Mouse (Mus musculus): ENCODE data around the gene Zfp988. TPM values are rescaled to one million over a fixed set of nuclear protein-coding genes. Genes with fewer than 3 reads are reported as not detected.
"Not testable (repeated sequence)": the region's sequence is repeated elsewhere in the genome, so short reads cannot be mapped to it uniquely, and the experiment has no call there.

Gene Zfp988
- polyA plus RNA-seq, 2 experiments = 0.14 TPM; not detected in 1

GRCm38 (mm10) chr4:147280406-147280805 lies 25.1 kb upstream of the Zfp988 start:
- not testable (repeated sequence) for H3K9me3 ChIP-seq (ENCODE audit: control insufficient read depth, low read length); H3K36me3 ChIP-seq (replicated peaks; ENCODE audit: control insufficient read depth, insufficient read depth, low read depth); H3K4me2 ChIP-seq (ENCODE audit: low read depth); ATAC-seq (ENCODE audit: insufficient read depth); H3K27ac ChIP-seq; H3K27me3 ChIP-seq (ENCODE audit: control insufficient read depth, insufficient read depth, low read length); H3K4me3 ChIP-seq (ENCODE audit: insufficient read depth in 1 of 2, low read depth in 2 of 2, low read length in 2 of 2); H3K9ac ChIP-seq (replicated peaks); H3K4me1 ChIP-seq (replicated peaks; ENCODE audit: control insufficient read depth in 2 of 2, insufficient read depth in 2 of 2, low read length in 1 of 2); DNase-seq (ENCODE audit: low read depth in 3 of 3, low spot score in 3 of 3)
- 49% methylated on average over 2 of the region's 2 CpGs for WGBS (ENCODE audit: insufficient replicate concordance)

- not testable (repeated sequence) for H3K4me1 ChIP-seq (replicated peaks; ENCODE audit: control insufficient read depth in 2 of 2, insufficient read depth in 2 of 2, low read length in 1 of 2); H3K36me3 ChIP-seq (replicated peaks; ENCODE audit: control insufficient read depth, insufficient read depth, low read depth); DNase-seq (ENCODE audit: low read depth in 3 of 3, low spot score in 3 of 3); H3K9ac ChIP-seq (replicated peaks); H3K9me3 ChIP-seq (ENCODE audit: control insufficient read depth, low read length); H3K4me2 ChIP-seq (ENCODE audit: low read depth); H3K27me3 ChIP-seq (ENCODE audit: control insufficient read depth, insufficient read depth, low read length); H3K4me3 ChIP-seq (ENCODE audit: insufficient read depth in 1 of 2, low read depth in 2 of 2, low read length in 2 of 2); H3K27ac ChIP-seq; ATAC-seq (ENCODE audit: insufficient read depth)
- WGBS (ENCODE audit: insufficient replicate concordance) = 35% methylated on average over 3 of the region's 3 CpGs
Observed at GRCm38 (mm10) chr4:147298585-147298984, 6.9 kb upstream of the Zfp988 start.

GRCm38 (mm10) chr4:147302375-147302774 lies 3.1 kb upstream of the Zfp988 start:
- H3K4me3 ChIP-seq (ENCODE audit: insufficient read depth in 1 of 2, low read depth in 2 of 2, low read length in 2 of 2); H3K27ac ChIP-seq; H3K4me2 ChIP-seq (ENCODE audit: low read depth); DNase-seq (ENCODE audit: low read depth in 3 of 3, low spot score in 3 of 3); H3K9me3 ChIP-seq (ENCODE audit: control insufficient read depth, low read length); H3K36me3 ChIP-seq (replicated peaks; ENCODE audit: control insufficient read depth, insufficient read depth, low read depth); H3K9ac ChIP-seq (replicated peaks); H3K4me1 ChIP-seq (replicated peaks; ENCODE audit: control insufficient read depth in 2 of 2, insufficient read depth in 2 of 2, low read length in 1 of 2); H3K27me3 ChIP-seq (ENCODE audit: control insufficient read depth, insufficient read depth, low read length); ATAC-seq (ENCODE audit: insufficient read depth): not testable (repeated sequence)

GRCm38 (mm10) chr4:147335036-147335690 lies 29.7 kb downstream of the Zfp988 start:
- H3K36me3 ChIP-seq (replicated peaks; ENCODE audit: control insufficient read depth, insufficient read depth, low read depth); H3K4me1 ChIP-seq (replicated peaks; ENCODE audit: control insufficient read depth in 2 of 2, insufficient read depth in 2 of 2, low read length in 1 of 2); H3K4me2 ChIP-seq (ENCODE audit: low read depth); H3K4me3 ChIP-seq (ENCODE audit: insufficient read depth in 1 of 2, low read depth in 2 of 2, low read length in 2 of 2); H3K9ac ChIP-seq (replicated peaks); H3K27ac ChIP-seq; DNase-seq (ENCODE audit: low read depth in 3 of 3, low spot score in 3 of 3); H3K27me3 ChIP-seq (ENCODE audit: control insufficient read depth, insufficient read depth, low read length): not testable (repeated sequence)
- WGBS (ENCODE audit: insufficient replicate concordance) = 67% methylated on average over 2 of the region's 2 CpGs
- peaks cover 17% of the 10 kb centered on the region for H3K9me3 ChIP-seq (ENCODE audit: control insufficient read depth, low read length)
- 0 out of 2 replicates have a peak, but pooled peaks have one; percentile 41 for ATAC-seq (ENCODE audit: insufficient read depth)

GRCm38 (mm10) chr4:147335691-147336367 lies 30.4 kb downstream of the Zfp988 start:
- WGBS (ENCODE audit: insufficient replicate concordance) = 32% methylated on average over 1 of the region's 1 CpGs
- peaks cover 19% of the 10 kb centered on the region for H3K9me3 ChIP-seq (ENCODE audit: control insufficient read depth, low read length)
- peak; percentile 54 for ATAC-seq (ENCODE audit: insufficient read depth)

GRCm38 (mm10) chr4:147336368-147337195 lies 31.1 kb downstream of the Zfp988 start:
- H3K9ac ChIP-seq (replicated peaks); H3K4me2 ChIP-seq (ENCODE audit: low read depth); H3K4me1 ChIP-seq (replicated peaks; ENCODE audit: control insufficient read depth in 2 of 2, insufficient read depth in 2 of 2, low read length in 1 of 2); H3K27ac ChIP-seq; H3K36me3 ChIP-seq (replicated peaks; ENCODE audit: control insufficient read depth, insufficient read depth, low read depth); H3K27me3 ChIP-seq (ENCODE audit: control insufficient read depth, insufficient read depth, low read length); H3K4me3 ChIP-seq (ENCODE audit: insufficient read depth in 1 of 2, low read depth in 2 of 2, low read length in 2 of 2); DNase-seq (ENCODE audit: low read depth in 3 of 3, low spot score in 3 of 3): not testable (repeated sequence)
- ATAC-seq (ENCODE audit: insufficient read depth) = peak; percentile 47; the same call in 1 of the 2 replicates
- 42% methylated on average over 6 of the region's 6 CpGs for WGBS (ENCODE audit: insufficient replicate concordance)
- H3K9me3 ChIP-seq (ENCODE audit: control insufficient read depth, low read length) = peaks cover 20% of the 10 kb centered on the region

More at GRCm38 (mm10) chr4:147335691-147336367, 30.4 kb downstream of the Zfp988 start:
- not testable (repeated sequence) for H3K4me1 ChIP-seq (replicated peaks; ENCODE audit: control insufficient read depth in 2 of 2, insufficient read depth in 2 of 2, low read length in 1 of 2); H3K36me3 ChIP-seq (replicated peaks; ENCODE audit: control insufficient read depth, insufficient read depth, low read depth); H3K9ac ChIP-seq (replicated peaks); H3K4me2 ChIP-seq (ENCODE audit: low read depth); H3K27me3 ChIP-seq (ENCODE audit: control insufficient read depth, insufficient read depth, low read length); DNase-seq (ENCODE audit: low read depth in 3 of 3, low spot score in 3 of 3); H3K27ac ChIP-seq; H3K4me3 ChIP-seq (ENCODE audit: insufficient read depth in 1 of 2, low read depth in 2 of 2, low read length in 2 of 2)

GRCm38 (mm10) chr4:147337520-147337919 lies 32.0 kb downstream of the Zfp988 start:
- DNase-seq (ENCODE audit: low read depth in 3 of 3, low spot score in 3 of 3); H3K27ac ChIP-seq; H3K9ac ChIP-seq (replicated peaks); H3K4me3 ChIP-seq (ENCODE audit: insufficient read depth in 1 of 2, low read depth in 2 of 2, low read length in 2 of 2); ATAC-seq (ENCODE audit: insufficient read depth); H3K4me1 ChIP-seq (replicated peaks; ENCODE audit: control insufficient read depth in 2 of 2, insufficient read depth in 2 of 2, low read length in 1 of 2); H3K27me3 ChIP-seq (ENCODE audit: control insufficient read depth, insufficient read depth, low read length); H3K4me2 ChIP-seq (ENCODE audit: low read depth); H3K36me3 ChIP-seq (replicated peaks; ENCODE audit: control insufficient read depth, insufficient read depth, low read depth): not testable (repeated sequence)
- 71% methylated on average over 2 of the region's 2 CpGs for WGBS (ENCODE audit: insufficient replicate concordance)
- H3K9me3 ChIP-seq (ENCODE audit: control insufficient read depth, low read length) = peaks cover 20% of the 10 kb centered on the region
